Mouse (Mus musculus): ENCODE data around the gene Plxna2.

The Plxna2 gene

GRCm38 (mm10) chr1:194815547-194815946, 197.5 kb downstream of the Plxna2 start:
- DNase-seq (ENCODE audit: low read depth, low spot score), result no peak

DNA sequence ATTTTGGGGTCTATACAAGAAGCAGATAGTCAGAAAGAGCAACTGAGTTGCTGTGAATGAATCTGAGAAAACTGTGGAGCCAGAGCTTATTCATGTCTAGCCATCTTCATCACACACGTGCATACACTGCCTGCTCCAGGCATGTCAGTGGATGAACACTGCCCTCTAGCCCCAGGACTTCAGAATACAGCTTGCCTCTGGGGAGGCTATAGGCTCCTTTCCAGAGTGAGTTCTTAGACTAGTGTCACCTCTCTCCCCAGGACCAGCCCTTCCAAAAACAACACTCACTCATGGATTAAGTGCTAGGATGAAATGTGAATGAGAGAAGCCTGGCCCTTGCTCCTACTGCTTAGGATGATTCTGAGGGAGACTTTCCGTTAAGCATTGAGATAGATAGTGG, 198.9 kb downstream of the Plxna2 start:
- DNase-seq (ENCODE audit: low read depth, low spot score), result peak; percentile 85

DNA sequence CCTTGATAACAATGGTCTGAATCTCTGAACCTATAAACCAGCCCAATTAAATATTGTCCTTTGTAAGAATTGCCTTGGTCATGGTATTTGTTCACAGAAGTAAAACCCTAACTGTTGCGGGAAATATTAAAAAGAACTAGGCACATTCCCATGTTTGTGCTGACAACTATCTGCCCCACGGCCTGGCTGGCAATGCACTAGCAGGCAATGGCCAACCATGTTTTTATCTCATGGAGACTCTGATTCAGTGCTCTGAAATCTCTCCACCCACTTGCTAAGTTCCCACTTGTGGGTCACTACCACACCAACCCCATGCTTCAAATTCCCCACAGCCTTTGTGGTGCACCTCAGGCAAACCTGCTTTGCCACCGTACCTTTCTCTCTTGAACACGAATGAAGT, 202.9 kb downstream of the Plxna2 start:
- peak; percentile 64 for DNase-seq (ENCODE audit: low read depth, low spot score)

GRCm38 (mm10) chr1:194821721-194822120, 203.7 kb downstream of the Plxna2 start:
- DNase-seq (ENCODE audit: low read depth, low spot score), result peak; percentile 39

DNA sequence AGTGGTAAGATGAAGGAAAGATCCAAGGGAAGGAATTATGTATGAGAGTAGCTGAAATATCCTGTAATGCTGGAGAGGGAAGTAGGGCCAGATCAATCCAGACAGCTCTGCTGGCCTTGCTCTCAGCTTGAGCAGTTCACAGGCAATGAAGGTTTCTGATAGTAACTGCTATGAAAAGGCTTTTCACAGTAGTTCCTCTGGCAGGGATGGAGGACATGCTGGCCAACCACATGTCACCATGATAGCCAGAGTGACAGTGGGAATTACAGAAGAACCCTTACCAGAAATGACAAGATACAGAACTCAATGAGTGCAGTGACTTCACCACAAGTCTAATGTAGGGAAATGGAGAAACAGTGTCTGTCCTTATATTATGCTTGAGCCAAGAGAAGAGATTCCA, 210.3 kb downstream of the Plxna2 start:
- no peak for DNase-seq (ENCODE audit: low read depth, low spot score)

DNA sequence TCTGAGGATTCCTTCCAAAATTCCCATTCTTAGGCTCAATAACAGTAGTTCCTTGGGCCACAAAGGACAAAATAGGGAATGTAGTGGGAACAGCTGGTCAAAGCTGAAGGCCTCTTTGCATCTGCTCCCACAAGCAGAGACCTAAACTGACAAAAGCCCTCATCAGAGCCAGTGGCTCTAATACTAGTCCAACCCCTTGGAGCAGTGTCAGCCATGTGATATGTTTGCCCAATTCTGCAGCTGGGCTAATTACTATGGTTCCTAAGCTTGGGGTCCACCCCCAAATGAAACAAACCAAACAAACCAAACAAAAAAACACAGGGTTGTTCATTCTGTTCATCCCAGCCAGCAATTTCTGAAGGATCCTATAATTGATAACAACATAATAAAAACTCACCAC, 217.2 kb downstream of the Plxna2 start:
- DNase-seq (ENCODE audit: low read depth, low spot score), result no peak

- DNase-seq (ENCODE audit: low read depth, low spot score), result peak; percentile 28
Measured at GRCm38 (mm10) chr1:194836182-194836581, 218.2 kb downstream of the Plxna2 start.

GRCm38 (mm10) chr1:194836671-194837070, 218.7 kb downstream of the Plxna2 start:
- DNase-seq (ENCODE audit: low read depth, low spot score), result no peak

DNA sequence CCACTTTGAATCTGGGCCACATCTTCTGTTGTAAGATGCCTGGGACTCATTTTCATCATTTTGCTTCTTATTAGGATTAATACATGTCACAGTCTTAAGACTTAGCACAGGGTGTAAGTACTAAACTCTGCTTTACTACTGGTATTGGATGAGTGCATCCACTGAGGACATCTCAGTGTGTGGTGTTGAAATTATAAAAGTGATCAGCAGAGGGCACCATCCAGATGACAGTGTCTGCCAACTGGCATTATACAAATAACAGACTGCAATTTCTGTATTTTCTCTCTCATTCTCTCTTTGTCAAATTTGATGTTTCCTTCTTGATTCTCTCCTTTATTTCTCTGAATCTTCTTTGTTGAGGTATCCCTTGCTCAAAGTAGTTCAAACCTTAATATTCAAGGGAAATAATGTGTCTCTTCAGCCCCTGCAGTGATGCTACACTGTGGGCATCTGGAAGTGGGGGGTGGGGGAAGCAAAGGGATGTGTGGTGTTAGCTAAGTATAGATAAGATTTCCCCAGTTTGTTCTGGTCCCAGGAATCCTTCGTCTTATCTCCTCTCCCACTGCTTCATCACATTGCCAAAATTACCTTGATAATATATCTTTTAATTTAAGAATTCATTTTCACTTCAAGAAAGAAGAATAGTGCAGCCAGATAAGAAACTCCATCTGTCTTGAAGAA, 221.4 kb downstream of the Plxna2 start:
- DNase-seq (ENCODE audit: low read depth, low spot score), result peak; percentile 82

DNA sequence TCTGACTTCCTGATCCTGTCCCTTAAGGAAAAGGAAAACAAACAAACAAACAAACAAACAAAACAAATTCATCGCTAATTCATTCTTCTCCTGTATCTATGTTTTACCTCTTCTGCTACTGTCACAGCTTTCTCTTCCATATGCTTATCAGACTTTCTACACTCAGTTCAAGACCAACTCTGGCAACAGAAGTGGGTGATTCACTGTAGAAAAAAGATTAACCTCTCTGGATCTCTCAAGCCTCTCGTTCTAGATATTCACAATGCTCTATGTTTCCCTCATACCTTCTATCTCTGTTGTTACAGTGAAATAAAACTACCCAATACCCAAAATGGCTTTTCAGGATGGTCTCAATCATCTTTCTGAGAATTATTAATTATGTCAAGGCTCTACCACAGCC, 225.0 kb downstream of the Plxna2 start:
- no peak for DNase-seq (ENCODE audit: low read depth, low spot score)

GRCm38 (mm10) chr1:194847014-194847413, 229.0 kb downstream of the Plxna2 start:
- DNase-seq (ENCODE audit: low read depth, low spot score), result no peak

DNA sequence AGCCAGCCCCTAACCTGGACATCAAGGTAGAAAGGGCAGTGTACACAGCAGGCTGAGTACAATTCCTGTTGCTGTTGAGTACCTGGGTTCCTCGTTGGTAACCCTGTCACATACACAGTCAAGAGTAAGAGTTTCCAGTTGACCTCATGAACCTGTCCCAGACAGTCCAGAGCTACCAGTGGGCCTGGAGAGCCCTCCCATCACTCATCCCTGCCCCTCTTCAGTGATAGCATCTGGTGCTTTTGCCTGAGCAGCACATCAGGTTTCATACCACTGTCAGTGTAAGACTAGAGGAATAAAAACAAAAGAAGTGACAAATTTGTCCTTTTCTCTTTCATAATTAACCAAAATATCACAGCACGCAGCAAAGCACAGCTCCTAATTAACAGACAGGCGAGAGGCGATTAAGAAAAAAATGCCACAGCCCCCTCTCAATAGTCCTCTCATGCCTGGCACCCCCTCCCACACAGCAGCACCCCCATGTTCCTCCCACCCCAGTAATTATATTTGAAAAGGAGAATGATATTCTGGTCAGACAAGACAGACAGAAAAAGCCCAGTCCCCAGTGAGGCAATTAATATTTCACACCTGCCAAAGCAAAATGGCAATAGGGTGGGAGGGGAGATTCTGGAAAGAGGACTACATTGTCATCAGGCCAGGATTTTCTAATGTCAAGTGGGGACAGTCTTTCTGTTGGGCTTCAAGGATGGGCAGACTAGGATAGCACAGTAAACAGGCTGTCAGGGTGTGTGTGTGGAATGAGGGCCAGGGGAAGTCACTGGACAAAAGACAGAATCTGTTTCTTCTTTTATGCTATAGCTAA, 233.4 kb downstream of the Plxna2 start:
- DNase-seq (ENCODE audit: low read depth, low spot score), result no peak

DNA sequence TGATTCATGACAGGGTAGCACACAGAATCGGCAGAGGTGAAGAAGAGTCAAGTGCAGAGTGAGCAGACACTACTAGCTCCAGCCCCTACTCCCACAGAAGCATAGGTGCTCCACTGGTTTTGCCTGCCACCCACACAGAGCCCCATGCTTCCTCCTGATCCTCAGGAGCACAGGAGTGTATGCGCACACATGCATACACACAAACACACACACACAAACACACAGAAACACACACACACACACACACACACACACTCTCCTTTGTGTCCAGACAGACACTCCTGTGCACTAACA, 234.0 kb downstream of the Plxna2 start:
- no peak for DNase-seq (ENCODE audit: low read depth, low spot score)
